Mouse (Mus musculus): Measurements from ENCODE around the gene 2010315B03Rik. TPM values are rescaled to one million over a fixed set of nuclear protein-coding genes. Genes with fewer than 3 reads are reported as not detected.
"Not testable (repeated sequence)": the region's sequence is repeated elsewhere in the genome, so short reads cannot be mapped to it uniquely, and the experiment has no call there.

The 2010315B03Rik gene
- total RNA-seq, 2 experiments from 2014 or later: 18.3 to 19.5 TPM

- Histone ChIP-seq H3K4me3 (no peak overlapping the region), H3K27ac (no peak overlapping the region)
- no peak for TF ChIP-seq CTCF (conservative IDR thresholded peaks at IDR 0.05)
- DNase-seq (ENCODE audit: low spot score in 2 of 2): no peak
Observed at GRCm38 (mm10) chr9:124262987-124263717, 49.3 kb downstream of the 2010315B03Rik start.

- H3K4me3 ChIP-seq: peak overlapping the region; percentile 26; the same call in 1 of the 2 replicates
- no peak for DNase-seq (ENCODE audit: low spot score in 2 of 2)
- H3K27ac ChIP-seq: peak overlapping the region; percentile 61; the same call in 1 of the 2 replicates
- TF ChIP-seq CTCF (conservative IDR thresholded peaks at IDR 0.05): no peak
Observed at GRCm38 (mm10) chr9:124258067-124258556, 54.4 kb downstream of the 2010315B03Rik start.

GRCm38 (mm10) chr9:124257200-124258066 is 55.1 kb downstream of the 2010315B03Rik start:
- H3K27ac ChIP-seq: no peak overlapping the region
- TF ChIP-seq CTCF (conservative IDR thresholded peaks at IDR 0.05): no peak
- no peak for DNase-seq (ENCODE audit: low spot score in 2 of 2)
- H3K4me3 ChIP-seq: no peak overlapping the region

GRCm38 (mm10) chr9:124256271-124257199 is 56.0 kb downstream of the 2010315B03Rik start:
- not testable (repeated sequence) for H3K4me3 ChIP-seq; H3K27ac ChIP-seq; DNase-seq (ENCODE audit: low spot score in 2 of 2)

GRCm38 (mm10) chr9:124251438-124251837 is 61.1 kb downstream of the 2010315B03Rik start:
- no peak for DNase-seq (ENCODE audit: low spot score in 2 of 2)
- no peak overlapping the region for H3K27ac ChIP-seq
- no peak overlapping the region for H3K4me3 ChIP-seq
- peak; percentile 69 for TF ChIP-seq CTCF (conservative IDR thresholded peaks at IDR 0.05)

Other genes starting within 250 kb of the 2010315B03Rik start
- under 1 TPM in 1 of 2 experiments, not detected in 1; 0.23 TPM for gene Ccr2, start 210.7 kb downstream of the 2010315B03Rik start, total RNA-seq (2021)
- gene Ccr5, start 191.2 kb downstream of the 2010315B03Rik start, total RNA-seq (2021): 10 to 100 TPM in 1 of 2 experiments, 1 to 10 TPM in 1; 7.9 to 10.2 TPM
- 100 to 1,000 TPM in 1 of 2 experiments, 10 to 100 TPM in 1; 98.4 to 106 TPM for gene Ppp2r3d, start 164.2 kb upstream of the 2010315B03Rik start, total RNA-seq (2021)
- not detected for gene Gm21836, start 181.1 kb upstream of the 2010315B03Rik start, total RNA-seq (2021)

Data from layer of hippocampus, adult 2 months (tissue).